Mouse (Mus musculus) heart, embryonic 13.5 days (tissue): ENCODE data around the gene Mast4. TPM values are rescaled to one million over a fixed set of nuclear protein-coding genes. Genes with fewer than 3 reads are reported as not detected.

ENCODE experiments used
- ATAC-seq: fragments of 200-750 bp; cut with Nextera tagmentation; 2 replicates; pipeline ENCODE4 v1.8.0; 2017; ENCODE audit warnings: moderate TSS enrichment; ENCODE audit not compliant: insufficient number of reproducible peaks, low FRiP score, low TSS enrichment; ENCODE audit errors: extremely low read depth
- H3K27ac ChIP-seq: fragments of 300-500 bp; sonication (generic); replicated peaks from 2 replicates; pipeline ENCODE4 v1.5.1; 2015; ENCODE audit warnings: moderate library complexity, mild to moderate bottlenecking, inconsistent platforms
- H3K27me3 ChIP-seq: fragments of 300-500 bp; sonication (generic); replicated peaks from 2 replicates; pipeline ENCODE4 v1.6.1; 2015; ENCODE audit warnings: mild to moderate bottlenecking, inconsistent platforms
- H3K36me3 ChIP-seq: fragments of 300-500 bp; sonication (generic); 2 replicates; pipeline ENCODE4 v1.6.1; 2015; ENCODE audit warnings: mild to moderate bottlenecking, inconsistent platforms
- H3K4me1 ChIP-seq: fragments of 300-500 bp; sonication (generic); 2 replicates; pipeline ENCODE4 v1.6.1; 2015; ENCODE audit warnings: inconsistent platforms
- H3K4me2 ChIP-seq: fragments of 300-500 bp; sonication (generic); 2 replicates; pipeline ENCODE4 v1.6.1; 2015; ENCODE audit warnings: inconsistent platforms, mild to moderate bottlenecking, moderate library complexity
- H3K4me3 ChIP-seq: fragments of 300-500 bp; sonication (generic); 2 replicates; pipeline ENCODE4 v1.5.1; 2015; ENCODE audit warnings: moderate library complexity, mild to moderate bottlenecking, inconsistent platforms
- H3K9ac ChIP-seq: fragments of 300-500 bp; sonication (generic); 2 replicates; pipeline ENCODE4 v1.6.1; 2015; ENCODE audit warnings: inconsistent platforms, mild to moderate bottlenecking, moderate library complexity
- H3K9me3 ChIP-seq: fragments of 300-500 bp; sonication (generic); 2 replicates; pipeline ENCODE4 v1.6.1; 2016; ENCODE audit warnings: inconsistent platforms
- WGBS: fragments of 180-500 bp; shearing (Covaris S2); methylation state at CpG from one replicate; pipeline ENCODE4 v1.1.7; 2015; ENCODE audit warnings: mixed read lengths; 5-methylcytosine and 5-hydroxymethylcytosine counted together
- polyA plus RNA-seq: library from polyadenylated mRNA; unstranded; fragments of >200 nt; fragmentation: Nextera tagmentation; extraction: Ambion mirVana; gene quantifications from 2 replicates; pipeline ENCODE4 v1.2.1, GENCODE M21; 2015

Gene Mast4
- polyA plus RNA-seq, 1 experiment from 2014 or later: 36.8 TPM

DNA sequence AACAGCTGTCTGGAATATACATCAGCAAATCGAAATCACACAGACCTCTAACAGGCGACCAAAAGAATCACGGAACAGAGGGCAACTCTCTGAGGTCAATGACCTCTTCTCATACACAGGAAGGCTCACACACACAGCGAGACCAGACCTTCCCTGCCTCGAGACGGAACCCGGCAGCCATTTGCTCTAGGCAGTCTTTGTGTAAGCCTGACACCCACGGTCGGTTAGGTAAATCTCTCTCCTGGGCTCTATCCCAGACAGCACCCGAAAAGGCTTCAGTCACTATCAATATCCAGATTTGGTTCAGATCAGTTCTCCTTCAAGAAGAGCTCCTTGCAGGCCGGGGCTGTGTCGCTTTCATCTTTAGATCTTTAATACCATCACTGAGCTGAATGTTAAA, 421.4 kb downstream of the Mast4 start:
- no peaks in the 10 kb centered on the region for H3K27me3 ChIP-seq
- 80% methylated on average over 12 of the region's 12 CpGs for WGBS
- ATAC-seq: no peak

DNA sequence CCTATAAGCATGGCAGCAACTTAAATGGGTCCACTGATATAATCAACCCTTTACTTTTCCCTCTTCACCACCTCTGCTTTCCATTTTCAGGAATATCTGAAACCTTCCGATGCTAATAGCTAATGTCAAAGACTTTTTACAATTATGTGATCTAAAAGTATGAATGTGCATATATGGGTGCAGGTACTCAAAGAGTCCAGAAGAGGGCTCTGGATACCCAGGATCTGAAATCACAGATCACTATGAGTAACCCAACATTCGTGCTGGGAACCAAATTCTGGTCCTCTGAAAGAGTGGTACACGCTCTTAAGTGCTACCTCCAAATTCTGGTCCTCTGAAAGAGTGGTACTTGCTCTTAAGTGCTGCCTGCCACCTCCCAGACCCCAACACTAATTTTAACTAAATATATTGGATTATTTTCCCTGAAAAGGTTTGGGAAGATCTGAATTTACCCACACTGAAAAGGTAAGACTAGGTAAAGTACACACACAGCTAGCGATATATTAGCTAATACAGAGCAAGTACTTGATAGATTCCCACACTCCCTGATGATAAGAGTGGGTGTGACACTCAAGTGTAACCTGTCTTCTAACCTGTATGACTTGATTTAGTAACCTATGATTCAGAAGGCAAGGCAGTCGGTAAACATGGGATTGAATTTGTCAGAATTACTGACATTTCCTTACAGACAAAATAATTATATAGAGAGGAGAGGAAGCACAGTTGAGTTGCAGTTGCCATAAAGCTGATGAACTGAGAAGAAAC, 424.5 kb downstream of the Mast4 start:
- Histone ChIP-seq H3K9ac (no peak overlapping the region), H3K27ac (no peak overlapping the region), H3K9me3 (no peaks in the 10 kb centered on the region; the same call in 1 of the 2 replicates), H3K4me3 (no peak overlapping the region), H3K4me2 (no peak overlapping the region), H3K4me1 (peaks cover 20% of the 10 kb centered on the region), H3K27me3 (no peaks in the 10 kb centered on the region), H3K36me3 (peaks cover 10% of the 10 kb centered on the region)
- no peak for ATAC-seq
- 86% methylated on average over 5 of the region's 5 CpGs for WGBS

More for the DNA sequence above, 421.4 kb downstream of the Mast4 start:
- no peak overlapping the region for H3K4me2 ChIP-seq
- H3K36me3 ChIP-seq: peaks cover 10% of the 10 kb centered on the region
- H3K4me1 ChIP-seq: peaks cover 29% of the 10 kb centered on the region
- H3K4me3 ChIP-seq: no peak overlapping the region
- no peaks in the 10 kb centered on the region; the same call in 1 of the 2 replicates for H3K9me3 ChIP-seq
- no peak overlapping the region for H3K9ac ChIP-seq
- H3K27ac ChIP-seq: no peak overlapping the region

DNA sequence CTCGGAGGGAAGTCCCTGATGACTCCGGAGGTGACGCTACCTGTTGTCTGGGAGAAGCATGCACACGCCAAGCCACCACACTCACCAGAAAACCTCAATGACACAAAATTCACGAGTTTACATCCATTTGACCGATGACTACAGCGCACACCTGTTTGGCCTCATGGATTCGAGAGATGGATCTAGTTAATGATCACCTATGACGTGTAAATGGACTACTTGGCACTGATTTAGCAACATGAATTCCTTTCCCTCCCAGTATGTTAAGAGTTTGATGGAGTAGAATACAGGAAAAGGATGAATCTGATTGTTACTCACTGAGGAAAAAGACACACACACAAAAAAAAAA, 427.7 kb downstream of the Mast4 start:
- H3K27me3 ChIP-seq: no peaks in the 10 kb centered on the region
- peak overlapping the region; percentile 69 for H3K4me2 ChIP-seq
- no peaks in the 10 kb centered on the region; the same call in 1 of the 2 replicates for H3K9me3 ChIP-seq
- 9% methylated on average over 9 of the region's 9 CpGs for WGBS
- H3K36me3 ChIP-seq: peaks cover 6% of the 10 kb centered on the region
- H3K4me3 ChIP-seq: peak overlapping the region; percentile 60
- H3K27ac ChIP-seq: peak overlapping the region; percentile 89
- no peak for ATAC-seq
- peak overlapping the region; percentile 85 for H3K9ac ChIP-seq
- H3K4me1 ChIP-seq: peaks cover 40% of the 10 kb centered on the region

DNA sequence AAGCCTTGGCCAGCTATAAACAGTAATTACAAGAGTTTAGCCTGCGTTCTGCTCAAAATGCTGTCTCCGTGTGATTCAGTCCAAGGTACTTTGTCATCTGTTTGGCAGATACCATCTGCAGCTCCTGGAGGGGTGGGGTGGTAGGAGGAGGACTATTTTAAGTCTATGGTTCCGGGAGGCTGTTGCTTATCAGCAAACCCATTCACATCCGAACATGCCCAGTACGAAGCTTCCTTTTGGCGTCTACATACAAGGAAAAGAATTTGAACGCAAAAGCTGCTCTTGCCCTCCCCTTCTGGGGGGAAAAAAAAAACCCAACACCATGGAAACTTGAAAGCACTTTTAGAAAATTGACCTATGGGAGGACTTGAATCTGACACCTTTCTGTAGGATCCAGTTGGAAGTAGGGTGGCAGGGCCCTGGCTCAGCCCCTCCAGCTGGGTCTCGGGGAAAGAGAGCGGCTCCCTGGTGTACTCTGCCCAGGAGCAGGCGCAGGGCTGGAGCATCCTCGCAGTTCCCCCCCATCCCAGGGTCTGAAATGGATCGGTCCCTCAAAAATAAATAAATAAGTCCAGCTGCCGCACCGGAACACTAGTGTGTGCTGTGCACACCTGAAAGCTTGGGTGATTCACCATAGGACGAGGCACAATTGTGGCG, 428.2 kb downstream of the Mast4 start:
- Histone ChIP-seq H3K9me3 (no peaks in the 10 kb centered on the region; the same call in 1 of the 2 replicates), H3K27me3 (no peaks in the 10 kb centered on the region), H3K27ac (peak overlapping the region; percentile 89), H3K4me1 (peaks cover 44% of the 10 kb centered on the region), H3K36me3 (peaks cover 6% of the 10 kb centered on the region), H3K4me3 (peak overlapping the region; percentile 60), H3K4me2 (peak overlapping the region; percentile 69), H3K9ac (peak overlapping the region; percentile 85)
- 0% methylated on average over 16 of the region's 16 CpGs for WGBS
- ATAC-seq: peak; percentile 87

- peak overlapping the region; percentile 85 for H3K9ac ChIP-seq
- H3K4me1 ChIP-seq: peaks cover 51% of the 10 kb centered on the region
- peak overlapping the region; percentile 60 for H3K4me3 ChIP-seq
- peak overlapping the region; percentile 69 for H3K4me2 ChIP-seq
- H3K9me3 ChIP-seq: no peaks in the 10 kb centered on the region; the same call in 1 of the 2 replicates
- H3K27me3 ChIP-seq: no peaks in the 10 kb centered on the region
- WGBS: 1% methylated on average over 16 of the region's 16 CpGs
- H3K36me3 ChIP-seq: peaks cover 6% of the 10 kb centered on the region
- no peak for ATAC-seq
- peak overlapping the region; percentile 89 for H3K27ac ChIP-seq
Observed at GRCm38 (mm10) chr13:102905361-102905950, 428.8 kb downstream of the Mast4 start.

- H3K4me3 ChIP-seq: peak overlapping the region; percentile 60
- H3K9ac ChIP-seq: peak overlapping the region; percentile 72
- peak overlapping the region; percentile 69 for H3K4me2 ChIP-seq
- H3K36me3 ChIP-seq: no peaks in the 10 kb centered on the region
- peaks cover 67% of the 10 kb centered on the region for H3K4me1 ChIP-seq
- WGBS: 67% methylated on average over 4 of the region's 4 CpGs
- no peak for ATAC-seq
- H3K9me3 ChIP-seq: no peaks in the 10 kb centered on the region
- H3K27me3 ChIP-seq: no peaks in the 10 kb centered on the region
- no peak overlapping the region for H3K27ac ChIP-seq
Observed at GRCm38 (mm10) chr13:102903689-102904088, 430.6 kb downstream of the Mast4 start.

GRCm38 (mm10) chr13:102902123-102902522, 432.2 kb downstream of the Mast4 start:
- 80% methylated on average over 7 of the region's 7 CpGs for whole genome bisulfite sequencing
- Histone ChIP-seq H3K4me3 (no peak overlapping the region), H3K27me3 (no peaks in the 10 kb centered on the region), H3K9me3 (no peaks in the 10 kb centered on the region), H3K9ac (no peak overlapping the region), H3K27ac (no peak overlapping the region), H3K36me3 (no peaks in the 10 kb centered on the region), H3K4me2 (no peak overlapping the region), H3K4me1 (peaks cover 76% of the 10 kb centered on the region)
- no peak for ATAC-seq

DNA sequence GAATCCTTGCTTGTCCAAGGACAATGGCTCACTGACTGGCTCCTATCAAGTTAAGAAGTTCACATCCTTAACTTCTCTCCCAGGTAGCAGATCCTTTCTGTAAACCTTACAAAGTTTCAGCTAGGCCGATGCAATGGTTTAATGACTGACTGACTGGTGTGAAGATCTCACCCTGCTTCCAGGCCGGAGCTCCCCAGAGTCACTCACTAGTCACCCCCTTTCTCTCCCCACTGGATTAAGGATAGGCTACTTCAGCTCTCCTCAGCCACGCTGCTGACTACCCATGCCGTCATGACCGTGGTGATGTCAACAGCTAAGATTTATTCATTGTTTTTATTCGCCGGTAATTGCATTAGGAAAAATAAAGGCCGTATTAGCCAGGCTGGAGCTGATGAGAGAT, 433.8 kb downstream of the Mast4 start:
- H3K4me3 ChIP-seq: no peak overlapping the region
- H3K4me2 ChIP-seq: no peak overlapping the region
- WGBS: 73% methylated on average over 8 of the region's 8 CpGs
- H3K9ac ChIP-seq: no peak overlapping the region
- H3K4me1 ChIP-seq: peaks cover 87% of the 10 kb centered on the region
- no peak for ATAC-seq
- no peaks in the 10 kb centered on the region for H3K27me3 ChIP-seq
- H3K9me3 ChIP-seq: no peaks in the 10 kb centered on the region
- 0 out of 2 replicates have a peak overlapping the region, but pooled peaks have one; percentile 10 for H3K27ac ChIP-seq
- H3K36me3 ChIP-seq: no peaks in the 10 kb centered on the region

GRCm38 (mm10) chr13:102900083-102900420, 434.2 kb downstream of the Mast4 start:
- Histone ChIP-seq H3K27me3 (no peaks in the 10 kb centered on the region), H3K9me3 (no peaks in the 10 kb centered on the region), H3K36me3 (no peaks in the 10 kb centered on the region), H3K27ac (0 out of 2 replicates have a peak overlapping the region, but pooled peaks have one; percentile 10), H3K9ac (0 out of 2 replicates have a peak overlapping the region, but pooled peaks have one; percentile 28), H3K4me1 (peaks cover 90% of the 10 kb centered on the region), H3K4me3 (no peak overlapping the region), H3K4me2 (no peak overlapping the region)
- no peak for ATAC-seq
- 39% methylated on average over 2 of the region's 2 CpGs for WGBS

GRCm38 (mm10) chr13:102899253-102900082, 434.8 kb downstream of the Mast4 start:
- Histone ChIP-seq H3K4me2 (peak overlapping the region; percentile 18), H3K4me1 (peaks cover 93% of the 10 kb centered on the region)

More at GRCm38 (mm10) chr13:102899253-102900082, 434.8 kb downstream of the Mast4 start:
- Histone ChIP-seq H3K27ac (peak overlapping the region; percentile 67), H3K36me3 (no peaks in the 10 kb centered on the region), H3K9ac (peak overlapping the region; percentile 34), H3K27me3 (no peaks in the 10 kb centered on the region), H3K9me3 (no peaks in the 10 kb centered on the region), H3K4me3 (no peak overlapping the region)
- ATAC-seq: no peak
- WGBS: 51% methylated on average over 9 of the region's 9 CpGs
